Mouse (Mus musculus): Measurements from ENCODE around the gene March6. TPM values are rescaled to one million over a fixed set of nuclear protein-coding genes. Genes with fewer than 3 reads are reported as not detected.

March6 gene
- total RNA-seq, 2 experiments from 2014 or later = 191 to 204 TPM

DNA sequence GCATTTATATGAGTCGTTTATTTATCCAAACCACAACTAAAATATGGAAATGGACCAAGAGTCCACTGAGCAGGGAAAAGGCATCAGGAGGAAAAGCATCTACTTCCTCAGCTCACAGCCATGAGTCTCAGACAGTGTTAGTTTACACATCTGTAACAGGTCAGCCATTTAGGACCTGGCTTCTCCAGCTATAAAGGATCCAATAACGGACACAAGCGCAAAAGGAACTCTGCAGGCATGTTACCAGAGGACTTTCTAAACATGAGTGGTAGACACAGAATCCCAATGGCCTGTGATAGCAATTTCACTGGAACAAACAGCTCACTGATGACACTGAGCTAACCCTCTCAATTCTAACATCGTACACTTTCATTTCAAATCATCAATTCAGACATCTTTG lies 27.9 kb downstream of the March6 start:
- Histone ChIP-seq H3K4me3 (no peak overlapping the region), H3K27ac (no peak overlapping the region)
- intact Hi-C loops (cut with DNase I) = no loop called here
- no peak for TF ChIP-seq CTCF (IDR thresholded peaks at IDR 0.05)
- DNase-seq (ENCODE audit: extremely low spot score in 1 of 2, low spot score in 2 of 2) = no peak

GRCm38 (mm10) chr15:31502313-31502712 lies 28.5 kb downstream of the March6 start:
- TF ChIP-seq CTCF (IDR thresholded peaks at IDR 0.05) = no peak
- Histone ChIP-seq H3K27ac (no peak overlapping the region), H3K4me3 (no peak overlapping the region)
- intact Hi-C loops (cut with DNase I) = no loop called here
- DNase-seq (ENCODE audit: extremely low spot score in 1 of 2, low spot score in 2 of 2) = no peak

DNA sequence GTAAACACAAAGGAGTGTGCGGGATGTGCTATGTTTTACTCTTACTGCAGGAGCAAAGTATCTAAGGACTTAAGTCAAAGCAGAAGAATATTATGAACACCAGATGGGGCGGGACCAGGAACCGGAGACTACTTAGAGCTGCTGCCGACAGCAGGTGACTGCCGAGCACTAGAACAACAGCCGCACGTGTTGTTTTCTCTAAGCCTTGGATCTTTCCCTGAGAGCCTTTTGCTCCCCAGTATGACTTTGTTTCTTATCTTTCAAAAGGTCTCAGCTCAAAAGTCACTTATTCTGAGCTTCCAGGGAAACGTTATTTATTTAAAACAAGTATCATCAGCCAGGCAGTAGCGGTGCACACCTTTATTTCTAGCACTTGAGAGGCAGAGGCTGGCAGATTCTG lies 36.0 kb downstream of the March6 start:
- Histone ChIP-seq H3K4me3 (no peak overlapping the region), H3K27ac (no peak overlapping the region)
- TF ChIP-seq CTCF (IDR thresholded peaks at IDR 0.05) = no peak
- intact Hi-C loops (cut with DNase I) = no loop called here
- DNase-seq (ENCODE audit: extremely low spot score in 1 of 2, low spot score in 2 of 2) = no peak

- DNase-seq (ENCODE audit: extremely low spot score in 1 of 2, low spot score in 2 of 2) = no peak
- no peak; the same call in 1 of the 2 replicates for TF ChIP-seq CTCF (IDR thresholded peaks at IDR 0.05)
- no peak overlapping the region for H3K4me3 ChIP-seq
- intact Hi-C loops (cut with DNase I) = no loop called here
- no peak overlapping the region for H3K27ac ChIP-seq
Observed at GRCm38 (mm10) chr15:31494310-31494709, 36.5 kb downstream of the March6 start.

GRCm38 (mm10) chr15:31487407-31487806 lies 43.4 kb downstream of the March6 start:
- no peak overlapping the region for H3K27ac ChIP-seq
- no peak for DNase-seq (ENCODE audit: extremely low spot score in 1 of 2, low spot score in 2 of 2)
- intact Hi-C loops (cut with DNase I) = no loop called here
- no peak overlapping the region for H3K4me3 ChIP-seq
- no peak for TF ChIP-seq CTCF (IDR thresholded peaks at IDR 0.05)

DNA sequence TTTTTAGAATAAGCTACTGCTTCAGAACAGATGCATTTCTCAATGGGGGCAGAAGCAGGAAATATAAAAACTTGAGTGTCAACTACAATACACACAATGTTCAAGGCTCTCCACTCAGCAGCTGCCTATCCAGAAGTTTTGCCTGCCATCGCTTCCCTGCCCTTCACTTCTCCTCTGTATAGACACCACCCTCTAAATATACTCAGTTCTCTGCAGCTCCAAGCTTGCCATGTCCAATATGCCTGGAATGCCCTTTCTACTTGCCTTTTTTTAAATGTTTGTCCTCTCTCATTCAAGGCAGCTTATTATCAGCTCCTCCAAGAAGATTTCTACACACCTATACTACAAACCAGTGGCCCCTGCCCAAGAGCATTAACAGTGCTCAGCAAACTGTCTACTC lies 54.2 kb downstream of the March6 start:
- no peak for TF ChIP-seq CTCF (IDR thresholded peaks at IDR 0.05)
- no peak for DNase-seq (ENCODE audit: extremely low spot score in 1 of 2, low spot score in 2 of 2)
- H3K27ac ChIP-seq = no peak overlapping the region
- intact Hi-C loops (cut with DNase I) = no loop called here
- no peak overlapping the region for H3K4me3 ChIP-seq

DNA sequence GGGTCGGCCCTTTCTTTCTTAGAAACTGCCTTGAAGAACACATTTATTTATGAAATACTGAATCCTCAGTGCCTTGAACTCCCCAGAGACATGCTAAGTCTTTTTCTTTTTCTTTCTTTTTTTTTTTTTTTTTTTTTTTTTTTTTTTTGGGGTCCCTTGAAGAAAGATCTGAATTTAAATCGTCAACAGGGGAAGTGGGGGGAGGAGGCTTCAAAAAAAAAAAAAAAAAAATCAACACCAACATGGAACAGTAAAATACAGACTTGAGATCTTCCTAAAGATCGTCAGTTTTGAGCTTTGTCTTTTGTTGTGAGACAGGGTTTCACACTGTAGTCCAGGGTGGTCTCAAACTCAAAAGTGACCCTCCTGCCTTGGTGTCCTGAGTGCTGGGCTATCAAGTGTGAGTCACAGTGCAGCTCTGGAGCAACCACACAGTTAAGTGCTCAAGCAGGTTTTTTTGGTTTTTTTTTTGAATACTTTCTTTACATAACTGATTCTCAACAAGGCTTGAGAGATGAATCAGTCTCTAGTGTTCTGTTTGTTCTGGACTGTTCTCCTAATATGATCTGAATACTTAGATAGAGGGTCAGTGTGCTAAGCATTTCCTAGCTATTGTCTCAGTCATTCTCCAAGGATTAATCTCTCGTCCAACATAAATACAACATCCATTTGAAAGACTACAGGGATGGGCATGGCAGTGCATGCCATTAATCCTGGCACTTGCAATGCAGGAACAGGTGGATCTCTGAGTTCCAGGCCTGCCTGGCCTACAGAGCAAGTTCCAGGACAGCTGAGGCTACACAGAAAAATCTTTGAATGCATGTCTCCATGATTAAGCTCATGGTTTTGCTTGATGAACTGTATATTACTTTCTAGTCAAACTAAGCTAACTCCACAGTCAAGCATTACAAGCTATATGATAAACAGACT lies 57.9 kb downstream of the March6 start:
- intact Hi-C loops (cut with DNase I) = loop anchor here (5.0 kb wide), 1 partner anchor 114 kb away; no protein-coding TSS in a partner anchor
- DNase-seq (ENCODE audit: extremely low spot score in 1 of 2, low spot score in 2 of 2) = no peak
- no peak for TF ChIP-seq CTCF (IDR thresholded peaks at IDR 0.05)

DNA sequence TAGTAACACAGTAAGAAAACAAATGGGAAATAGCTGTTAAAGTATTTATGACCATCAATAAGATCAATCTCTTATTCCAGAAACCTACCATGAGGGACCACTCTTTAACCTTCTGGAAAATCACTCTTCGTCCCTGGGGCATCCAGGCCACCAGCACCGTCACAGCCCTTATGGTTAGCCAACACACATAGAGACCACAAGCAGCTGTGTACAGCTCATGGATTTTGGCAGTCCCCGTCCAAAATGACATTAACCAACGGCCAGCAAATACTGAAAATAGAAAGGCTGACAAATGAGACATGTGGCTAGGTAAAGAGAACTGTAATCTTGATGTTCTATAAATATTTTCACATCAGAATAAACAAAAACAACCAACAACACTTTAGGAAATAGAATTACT lies 59.3 kb downstream of the March6 start:
- Histone ChIP-seq H3K27ac (no peak overlapping the region), H3K4me3 (no peak overlapping the region)
- no peak for TF ChIP-seq CTCF (IDR thresholded peaks at IDR 0.05)
- no peak for DNase-seq (ENCODE audit: extremely low spot score in 1 of 2, low spot score in 2 of 2)
- intact Hi-C loops (cut with DNase I) = loop anchor here (5.0 kb wide), 1 partner anchor 116 kb away; no protein-coding TSS in a partner anchor

More for the DNA sequence above, 57.9 kb downstream of the March6 start:
- Histone ChIP-seq H3K4me3 (no peak overlapping the region), H3K27ac (no peak overlapping the region)

GRCm38 (mm10) chr15:31469497-31469896 lies 61.4 kb downstream of the March6 start:
- Histone ChIP-seq H3K4me3 (no peak overlapping the region), H3K27ac (no peak overlapping the region)
- TF ChIP-seq CTCF (IDR thresholded peaks at IDR 0.05) = no peak
- intact Hi-C loops (cut with DNase I) = no loop called here
- DNase-seq (ENCODE audit: extremely low spot score in 1 of 2, low spot score in 2 of 2) = no peak

GRCm38 (mm10) chr15:31468806-31469205 lies 62.0 kb downstream of the March6 start:
- intact Hi-C loops (cut with DNase I) = no loop called here
- DNase-seq (ENCODE audit: extremely low spot score in 1 of 2, low spot score in 2 of 2) = no peak
- no peak for TF ChIP-seq CTCF (IDR thresholded peaks at IDR 0.05)
- H3K4me3 ChIP-seq = no peak overlapping the region
- H3K27ac ChIP-seq = no peak overlapping the region

DNA sequence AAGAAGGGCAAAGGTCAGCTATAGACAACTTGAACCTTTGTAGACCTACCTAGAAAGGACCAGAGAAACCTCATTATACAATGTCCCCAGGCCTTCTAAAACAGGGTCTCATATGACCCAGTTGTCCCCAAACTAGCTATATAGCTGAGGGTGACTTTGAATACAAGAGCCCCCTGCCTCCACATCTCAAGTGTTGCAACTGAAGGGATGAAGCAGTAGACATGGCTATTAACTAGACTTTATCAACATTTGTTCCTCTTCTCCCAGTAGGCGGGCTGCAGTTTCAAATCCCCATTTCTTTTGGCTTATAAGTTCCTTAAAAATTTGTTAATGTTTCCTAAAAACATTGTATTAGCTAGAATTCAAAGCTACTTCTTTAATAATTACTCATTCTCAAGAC lies 64.1 kb downstream of the March6 start:
- Histone ChIP-seq H3K4me3 (no peak overlapping the region), H3K27ac (no peak overlapping the region)
- TF ChIP-seq CTCF (IDR thresholded peaks at IDR 0.05) = no peak
- intact Hi-C loops (cut with DNase I) = no loop called here
- DNase-seq (ENCODE audit: extremely low spot score in 1 of 2, low spot score in 2 of 2) = no peak

DNA sequence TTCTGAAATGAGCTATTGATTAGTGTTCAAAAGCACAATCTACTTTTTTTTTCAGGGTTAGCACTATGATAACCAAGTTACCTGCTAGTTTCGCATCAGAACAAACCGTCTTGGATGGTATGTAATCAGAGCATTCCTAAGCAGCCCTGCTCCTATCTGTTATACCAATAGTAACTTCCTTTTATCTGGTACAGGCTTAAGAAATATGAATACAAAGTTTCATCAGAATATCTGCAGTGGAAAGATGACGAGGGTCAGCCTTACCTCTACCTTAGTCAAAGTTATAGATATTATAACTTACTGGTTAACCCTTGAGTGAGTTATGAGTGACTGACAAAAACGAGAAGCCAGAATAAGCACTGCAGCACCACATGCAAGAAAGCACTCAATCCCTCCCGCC lies 64.6 kb downstream of the March6 start:
- H3K4me3 ChIP-seq = no peak overlapping the region
- no peak overlapping the region for H3K27ac ChIP-seq
- no peak for TF ChIP-seq CTCF (IDR thresholded peaks at IDR 0.05)
- DNase-seq (ENCODE audit: extremely low spot score in 1 of 2, low spot score in 2 of 2) = no peak
- intact Hi-C loops (cut with DNase I) = no loop called here

GRCm38 (mm10) chr15:31465806-31466205 lies 65.0 kb downstream of the March6 start:
- intact Hi-C loops (cut with DNase I) = no loop called here
- no peak for DNase-seq (ENCODE audit: extremely low spot score in 1 of 2, low spot score in 2 of 2)
- TF ChIP-seq CTCF (IDR thresholded peaks at IDR 0.05) = no peak
- H3K4me3 ChIP-seq = no peak overlapping the region
- no peak overlapping the region for H3K27ac ChIP-seq

All from left cerebral cortex, adult 2 months (tissue).